Mouse (Mus musculus): ENCODE measurements around the gene Herpud2. TPM values are rescaled to one million over a fixed set of nuclear protein-coding genes. Genes with fewer than 3 reads are reported as not detected.
A peak's percentile ranks its signal among the peaks of the same experiment; 100 is the strongest.

Herpud2 gene
- polyA plus RNA-seq, 1 experiment from 2014 or later, result 29.2 TPM

- H3K4me3 ChIP-seq, result no peak overlapping the region
- no peak overlapping the region for H3K9ac ChIP-seq
Observed at GRCm38 (mm10) chr9:25175039-25175442, 23.4 kb upstream of the Herpud2 start.

GRCm38 (mm10) chr9:25174614-25175013 lies 23.0 kb upstream of the Herpud2 start:
- Histone ChIP-seq H3K9ac (no peak overlapping the region), H3K27ac (peak overlapping the region; percentile 83), H3K27me3 (no peaks in the 10 kb centered on the region), H3K4me3 (no peak overlapping the region), H3K9me3 (replicated peaks) (no peaks in the 10 kb centered on the region), H3K36me3 (no peaks in the 10 kb centered on the region), H3K4me2 (peak overlapping the region; percentile 35), H3K4me1 (replicated peaks) (peaks cover 49% of the 10 kb centered on the region)
- no peak for ATAC-seq (replicated peaks; ENCODE audit: insufficient number of reproducible peaks, insufficient read depth, low FRiP score, low read depth)
- WGBS, result 43% methylated on average over 5 of the region's 5 CpGs

More at GRCm38 (mm10) chr9:25175039-25175442, 23.4 kb upstream of the Herpud2 start:
- peaks cover 47% of the 10 kb centered on the region for H3K4me1 ChIP-seq (replicated peaks)
- peak overlapping the region; percentile 35 for H3K4me2 ChIP-seq
- H3K9me3 ChIP-seq (replicated peaks), result no peaks in the 10 kb centered on the region
- WGBS, result 14% methylated on average over 5 of the region's 5 CpGs
- H3K36me3 ChIP-seq, result no peaks in the 10 kb centered on the region
- H3K27me3 ChIP-seq, result no peaks in the 10 kb centered on the region
- peak; percentile 44; the same call in 1 of the 2 replicates for ATAC-seq (replicated peaks; ENCODE audit: insufficient number of reproducible peaks, insufficient read depth, low FRiP score, low read depth)
- H3K27ac ChIP-seq, result peak overlapping the region; percentile 83

- Histone ChIP-seq H3K4me3 (no peak overlapping the region), H3K9ac (no peak overlapping the region), H3K4me1 (replicated peaks) (peaks cover 48% of the 10 kb centered on the region), H3K27me3 (no peaks in the 10 kb centered on the region), H3K27ac (peak overlapping the region; percentile 59), H3K4me2 (peak overlapping the region; percentile 21; the same call in 1 of the 2 replicates), H3K9me3 (replicated peaks) (no peaks in the 10 kb centered on the region), H3K36me3 (no peaks in the 10 kb centered on the region)
- peak; percentile 55 for ATAC-seq (replicated peaks; ENCODE audit: insufficient number of reproducible peaks, insufficient read depth, low FRiP score, low read depth)
- WGBS, result 8% methylated on average over 4 of the region's 4 CpGs
Observed at GRCm38 (mm10) chr9:25173171-25173570, 21.6 kb upstream of the Herpud2 start.

- Histone ChIP-seq H3K9ac (no peak overlapping the region), H3K4me3 (no peak overlapping the region), H3K4me2 (no peak overlapping the region), H3K27me3 (no peaks in the 10 kb centered on the region), H3K36me3 (no peaks in the 10 kb centered on the region), H3K27ac (peak overlapping the region; percentile 36; the same call in 1 of the 2 replicates), H3K4me1 (replicated peaks) (peaks cover 20% of the 10 kb centered on the region), H3K9me3 (replicated peaks) (no peaks in the 10 kb centered on the region)
- ATAC-seq (replicated peaks; ENCODE audit: insufficient number of reproducible peaks, insufficient read depth, low FRiP score, low read depth), result no peak
Observed at GRCm38 (mm10) chr9:25169626-25170025, 18.0 kb upstream of the Herpud2 start.

GRCm38 (mm10) chr9:25167458-25168084 lies 16.0 kb upstream of the Herpud2 start:
- Histone ChIP-seq H3K4me3 (no peak overlapping the region), H3K4me2 (no peak overlapping the region), H3K4me1 (replicated peaks) (peaks cover 3% of the 10 kb centered on the region; the same call in 1 of the 2 replicates), H3K27me3 (no peaks in the 10 kb centered on the region), H3K9ac (no peak overlapping the region), H3K27ac (no peak overlapping the region), H3K9me3 (replicated peaks) (no peaks in the 10 kb centered on the region), H3K36me3 (no peaks in the 10 kb centered on the region)
- ATAC-seq (replicated peaks; ENCODE audit: insufficient number of reproducible peaks, insufficient read depth, low FRiP score, low read depth), result no peak
- WGBS, result 31% methylated on average over 6 of the region's 6 CpGs

GRCm38 (mm10) chr9:25158218-25158617 lies 6.6 kb upstream of the Herpud2 start:
- no peaks in the 10 kb centered on the region for H3K27me3 ChIP-seq
- H3K4me1 ChIP-seq (replicated peaks), result no peaks in the 10 kb centered on the region
- no peak overlapping the region for H3K4me3 ChIP-seq
- no peak for ATAC-seq (replicated peaks; ENCODE audit: insufficient number of reproducible peaks, insufficient read depth, low FRiP score, low read depth)
- H3K4me2 ChIP-seq, result no peak overlapping the region
- no peaks in the 10 kb centered on the region for H3K36me3 ChIP-seq
- no peak overlapping the region for H3K27ac ChIP-seq
- WGBS, result 60% methylated on average over 4 of the region's 4 CpGs
- H3K9me3 ChIP-seq (replicated peaks), result no peaks in the 10 kb centered on the region
- no peak overlapping the region for H3K9ac ChIP-seq

GRCm38 (mm10) chr9:25156377-25156776 lies 4.8 kb upstream of the Herpud2 start:
- Histone ChIP-seq H3K27me3 (no peaks in the 10 kb centered on the region), H3K4me1 (replicated peaks) (peaks cover 9% of the 10 kb centered on the region), H3K27ac (no peak overlapping the region), H3K4me3 (no peak overlapping the region), H3K9me3 (replicated peaks) (no peaks in the 10 kb centered on the region), H3K4me2 (no peak overlapping the region), H3K36me3 (no peaks in the 10 kb centered on the region), H3K9ac (no peak overlapping the region)
- no peak for ATAC-seq (replicated peaks; ENCODE audit: insufficient number of reproducible peaks, insufficient read depth, low FRiP score, low read depth)
- 26% methylated on average over 1 of the region's 1 CpGs for WGBS

GRCm38 (mm10) chr9:25153066-25153465 lies 1.4 kb upstream of the Herpud2 start:
- no peak overlapping the region for H3K27ac ChIP-seq
- peaks cover 24% of the 10 kb centered on the region for H3K4me1 ChIP-seq (replicated peaks)
- no peaks in the 10 kb centered on the region for H3K27me3 ChIP-seq
- no peak overlapping the region for H3K4me2 ChIP-seq
- ATAC-seq (replicated peaks; ENCODE audit: insufficient number of reproducible peaks, insufficient read depth, low FRiP score, low read depth), result no peak
- no peak overlapping the region for H3K4me3 ChIP-seq
- no peaks in the 10 kb centered on the region for H3K36me3 ChIP-seq
- H3K9me3 ChIP-seq (replicated peaks), result no peaks in the 10 kb centered on the region
- H3K9ac ChIP-seq, result no peak overlapping the region

- ATAC-seq (replicated peaks; ENCODE audit: insufficient number of reproducible peaks, insufficient read depth, low FRiP score, low read depth), result no peak
- 16% methylated on average over 1 of the region's 1 CpGs for WGBS
Observed at GRCm38 (mm10) chr9:25152457-25152856, 837 bp upstream of the Herpud2 start.

GRCm38 (mm10) chr9:25150791-25151610 lies 619 bp downstream of the Herpud2 start:
- H3K27ac ChIP-seq, result peak overlapping the region; percentile 100
- peaks cover 27% of the 10 kb centered on the region for H3K4me1 ChIP-seq (replicated peaks)
- ATAC-seq (replicated peaks; ENCODE audit: insufficient number of reproducible peaks, insufficient read depth, low FRiP score, low read depth), result peak; percentile 69
- peak overlapping the region; percentile 98 for H3K9ac ChIP-seq
- peak overlapping the region; percentile 96 for H3K4me3 ChIP-seq
- H3K4me2 ChIP-seq, result peak overlapping the region; percentile 69
- H3K9me3 ChIP-seq (replicated peaks), result no peaks in the 10 kb centered on the region
- no peaks in the 10 kb centered on the region for H3K36me3 ChIP-seq
- WGBS, result under 1% methylated on average over 73 of the region's 73 CpGs
- H3K27me3 ChIP-seq, result no peaks in the 10 kb centered on the region

More at GRCm38 (mm10) chr9:25152457-25152856, 837 bp upstream of the Herpud2 start:
- Histone ChIP-seq H3K9ac (peak overlapping the region; percentile 98), H3K9me3 (replicated peaks) (no peaks in the 10 kb centered on the region), H3K4me3 (peak overlapping the region; percentile 96), H3K36me3 (no peaks in the 10 kb centered on the region), H3K27ac (peak overlapping the region; percentile 100), H3K4me2 (peak overlapping the region; percentile 69), H3K4me1 (replicated peaks) (peaks cover 24% of the 10 kb centered on the region), H3K27me3 (no peaks in the 10 kb centered on the region)

- Histone ChIP-seq H3K4me2 (peak overlapping the region; percentile 52), H3K36me3 (no peaks in the 10 kb centered on the region), H3K27me3 (no peaks in the 10 kb centered on the region), H3K9me3 (replicated peaks) (no peaks in the 10 kb centered on the region), H3K4me3 (peak overlapping the region; percentile 19), H3K27ac (no peak overlapping the region), H3K4me1 (replicated peaks) (peaks cover 32% of the 10 kb centered on the region), H3K9ac (no peak overlapping the region)
- ATAC-seq (replicated peaks; ENCODE audit: insufficient number of reproducible peaks, insufficient read depth, low FRiP score, low read depth), result no peak
Observed at GRCm38 (mm10) chr9:25148767-25149166, 2.9 kb downstream of the Herpud2 start.

Data from heart, embryonic 15.5 days (tissue).